ENCODE assay signal across 7 mouse cellular contexts in the genomic region with DNA sequence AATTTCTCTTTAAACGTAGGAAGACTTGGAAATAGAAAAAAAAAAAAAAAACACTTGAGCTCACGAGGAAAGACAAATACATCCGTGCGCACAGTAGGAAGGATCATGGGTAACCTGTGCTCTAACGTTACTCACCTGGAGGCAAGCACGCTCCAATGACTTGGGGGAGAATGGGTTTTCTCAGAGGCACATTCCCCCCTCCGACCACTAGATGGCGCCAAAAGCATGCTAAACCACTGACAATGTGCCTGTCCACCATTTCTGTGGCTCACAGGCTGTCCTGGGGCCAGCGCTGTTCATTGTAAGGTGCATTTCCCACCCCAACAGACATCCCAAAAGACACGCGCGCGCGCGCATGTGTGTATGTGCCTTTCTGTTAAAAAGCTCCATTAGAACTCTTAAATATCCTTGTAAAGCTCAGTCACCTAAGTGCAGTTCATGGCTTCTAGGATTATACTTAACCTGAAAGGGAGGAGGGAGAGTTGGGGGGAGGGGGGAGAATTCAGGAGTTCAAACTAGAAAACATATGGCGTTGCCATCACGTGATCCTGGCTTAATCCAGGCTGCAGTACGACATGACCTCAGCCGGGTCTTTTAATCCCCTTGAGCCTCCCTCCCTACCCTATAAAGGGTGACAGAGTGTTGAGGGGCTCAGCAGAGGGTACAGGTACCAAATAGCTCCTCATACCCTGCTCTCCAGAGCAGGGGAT.
A peak's percentile ranks its signal among the peaks of the same experiment; 100 is the strongest.
DNase-seq lines count a peak whose midpoint lies in the region; ATAC-seq lines count a peak whose summit lies in the region.

No protein-coding gene starts in this region.

- no peak overlapping the region for H3K9ac ChIP-seq in intestine, embryonic 15.5 days
- H3K9ac ChIP-seq in midbrain, embryonic 12.5 days (replicated peaks) = no peak overlapping the region

- 4% methylated on average over 19 of the region's 19 CpGs for WGBS in intestine, embryonic 15.5 days
- 4% methylated on average over 19 of the region's 19 CpGs for WGBS in midbrain, embryonic 12.5 days

- peak; percentile 79 for ATAC-seq in intestine, embryonic 15.5 days
- peak; percentile 85 for ATAC-seq in midbrain, embryonic 12.5 days (ENCODE audit: low FRiP score, low read depth)

- no peak overlapping the region for H3K4me3 ChIP-seq in intestine, embryonic 15.5 days (replicated peaks)
- peak overlapping the region; percentile 21; the same call in 1 of the 2 replicates for H3K4me3 ChIP-seq in midbrain, embryonic 12.5 days

- intact Hi-C loops in left cerebral cortex, postnatal 14 days (cut with DNase I) = loop anchor here (1.0 to 5.0 kb wide), 5 partner anchors 102 to 254 kb away; a partner anchor contains a TSS

- H3K4me1 ChIP-seq in intestine, embryonic 15.5 days (replicated peaks) = no peaks in the 10 kb centered on the region; the same call in 1 of the 2 replicates
- peaks cover 10% of the 10 kb centered on the region; the same call in 1 of the 2 replicates for H3K4me1 ChIP-seq in midbrain, embryonic 12.5 days

- H3K9me3 ChIP-seq in intestine, embryonic 15.5 days = no peaks in the 10 kb centered on the region
- H3K9me3 ChIP-seq in midbrain, embryonic 12.5 days = no peaks in the 10 kb centered on the region

- H3K27ac ChIP-seq in intestine, embryonic 15.5 days = no peak overlapping the region
- H3K27ac ChIP-seq in midbrain, embryonic 12.5 days (replicated peaks) = 0 out of 2 replicates have a peak overlapping the region, but pooled peaks have one; percentile 20

- H3K36me3 ChIP-seq in intestine, embryonic 15.5 days = no peaks in the 10 kb centered on the region
- H3K36me3 ChIP-seq in midbrain, embryonic 12.5 days = no peaks in the 10 kb centered on the region

- H3K4me2 ChIP-seq in intestine, embryonic 15.5 days (replicated peaks) = peak overlapping the region; percentile 33
- peak overlapping the region; percentile 50 for H3K4me2 ChIP-seq in midbrain, embryonic 12.5 days (replicated peaks)

- DNase-seq in adrenal gland, adult (ENCODE audit: inconsistent age in 2 of 2, low spot score in 1 of 2) = peak; percentile 79 to 95
- peak; percentile 93 for DNase-seq in embryo, embryonic 10.5 days (ENCODE audit: low spot score)
- DNase-seq in gastrocnemius, postnatal 25 days = peak; percentile 51
- peak; percentile 86 to 89 for DNase-seq in left cerebral cortex, postnatal 14 days (ENCODE audit: low spot score in 2 of 2)
- DNase-seq in skeletal muscle tissue, adult 2 months (ENCODE audit: low read depth, low spot score) = peak; percentile 69

- no peaks in the 10 kb centered on the region for H3K27me3 ChIP-seq in intestine, embryonic 15.5 days (replicated peaks)
- no peaks in the 10 kb centered on the region; the same call in 1 of the 2 replicates for H3K27me3 ChIP-seq in midbrain, embryonic 12.5 days
